Mouse (Mus musculus) urinary bladder, postnatal 25 days (tissue): Measurements from ENCODE around the gene Ddx3x.
"Not testable (repeated sequence)": the region's sequence is repeated elsewhere in the genome, so short reads cannot be mapped to it uniquely, and the experiment has no call there.

ENCODE experiments used
- DNase-seq: peaks from one replicate; pipeline ENCODE4 v3.0.0; 2022; ENCODE audit warnings: low spot score

Ddx3x gene

DNA sequence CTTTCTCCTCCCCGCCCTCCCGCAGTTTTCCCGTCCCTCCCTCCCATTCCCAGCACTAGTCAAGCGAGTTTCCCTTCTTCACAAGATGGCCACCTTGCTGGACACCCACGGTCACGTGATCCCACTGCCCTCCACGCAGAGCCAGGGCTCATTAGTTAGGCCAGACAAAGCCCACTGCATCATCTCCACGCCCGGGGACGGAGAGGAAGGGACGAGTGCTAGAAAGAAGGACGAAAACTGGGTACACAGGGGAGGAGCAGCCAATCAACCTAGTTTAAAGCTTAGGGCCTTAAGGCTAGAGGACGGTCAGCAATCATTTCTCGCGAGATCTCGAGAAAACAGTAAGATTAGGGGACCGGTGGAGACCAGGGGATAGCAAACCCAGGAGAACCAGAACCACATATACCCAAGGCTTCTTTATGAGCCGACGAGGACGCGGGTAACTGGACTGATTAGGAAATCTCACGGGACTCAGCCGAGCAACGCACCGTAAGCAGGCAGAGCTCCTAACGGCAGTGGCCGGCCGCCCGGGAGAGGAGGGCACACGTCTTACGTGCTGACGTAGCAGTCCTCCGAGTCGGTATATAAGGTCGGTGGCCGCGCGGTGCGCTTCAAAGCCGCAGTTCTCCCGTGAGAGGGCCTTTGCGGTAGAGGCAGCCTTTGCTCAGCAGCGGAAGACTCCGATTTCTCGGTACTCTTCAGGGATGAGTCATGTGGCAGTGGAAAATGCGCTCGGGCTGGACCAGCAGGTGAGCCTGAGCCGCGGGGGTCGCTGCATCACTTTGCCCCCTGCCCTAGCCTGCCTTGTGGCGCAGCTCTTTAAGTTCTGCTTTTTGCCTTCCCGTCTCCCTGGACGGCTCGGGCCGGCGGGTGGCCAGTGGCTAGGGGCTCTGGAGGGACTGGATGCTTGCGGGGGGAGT lies at the start of gene Ddx3x:
TSS of gene Ddx3x (plus strand) at position 562 of the 920 bp plus-strand sequence.
- peak; percentile 92 for DNase-seq

DNA sequence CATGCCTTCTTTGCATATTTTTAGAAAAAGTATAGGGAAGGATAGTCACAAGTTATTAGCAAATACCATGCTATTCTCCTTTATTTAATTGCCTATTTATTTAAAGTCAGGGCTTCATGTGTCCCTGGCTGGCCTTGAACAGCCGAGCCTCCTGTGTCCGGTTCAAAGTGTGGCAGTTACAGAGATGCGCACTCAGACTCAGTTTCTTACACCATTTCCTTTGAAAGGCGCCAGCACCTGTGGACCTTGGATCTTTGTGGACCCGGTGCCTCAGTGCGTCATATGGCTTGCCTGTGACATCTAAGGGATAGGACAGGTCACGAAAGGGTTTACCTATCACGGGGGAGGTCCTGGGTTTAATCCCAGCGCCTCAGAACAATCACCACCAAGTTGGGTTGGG lies 49.5 kb upstream of the Ddx3x start:
- DNase-seq = no peak

DNA sequence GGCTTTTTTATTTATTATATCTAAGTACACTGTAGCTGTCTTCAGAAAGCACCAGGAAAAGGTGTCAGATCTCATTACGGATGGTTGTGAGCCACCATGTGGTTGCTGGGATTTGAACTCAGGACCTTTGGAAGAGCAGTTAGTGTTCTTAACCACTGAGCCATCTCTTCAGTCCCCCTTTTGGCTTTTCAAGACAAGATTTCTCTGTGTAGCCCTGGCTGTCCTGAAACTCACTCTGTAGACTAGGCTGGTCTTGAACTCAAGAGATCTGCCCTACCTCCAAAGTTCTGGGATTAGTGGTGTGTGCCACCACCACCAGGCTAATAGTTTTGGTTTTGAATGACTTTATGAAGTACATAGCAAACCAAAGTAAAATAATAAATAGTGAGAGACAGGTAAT lies 47.9 kb upstream of the Ddx3x start:
- DNase-seq = not testable (repeated sequence)

DNA sequence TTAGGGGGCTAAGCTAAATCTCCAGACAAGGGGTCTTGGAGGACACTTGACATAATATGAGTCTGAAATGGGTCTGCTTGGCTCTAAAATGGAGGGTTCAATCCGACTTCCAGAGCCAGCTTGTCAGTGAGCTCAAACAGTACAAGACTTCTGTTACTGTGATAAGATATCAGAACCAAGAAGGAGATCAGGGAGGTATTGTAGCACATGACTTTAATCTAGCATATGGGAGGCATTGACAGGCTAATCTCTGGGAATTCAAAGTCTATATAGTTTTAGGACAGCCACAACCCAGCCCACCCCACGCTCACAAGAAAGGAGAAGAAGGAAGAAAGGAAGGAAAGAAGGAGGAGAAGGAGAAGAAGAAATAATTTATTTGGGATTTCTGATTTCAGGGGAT lies 47.1 kb upstream of the Ddx3x start:
- DNase-seq = no peak

DNA sequence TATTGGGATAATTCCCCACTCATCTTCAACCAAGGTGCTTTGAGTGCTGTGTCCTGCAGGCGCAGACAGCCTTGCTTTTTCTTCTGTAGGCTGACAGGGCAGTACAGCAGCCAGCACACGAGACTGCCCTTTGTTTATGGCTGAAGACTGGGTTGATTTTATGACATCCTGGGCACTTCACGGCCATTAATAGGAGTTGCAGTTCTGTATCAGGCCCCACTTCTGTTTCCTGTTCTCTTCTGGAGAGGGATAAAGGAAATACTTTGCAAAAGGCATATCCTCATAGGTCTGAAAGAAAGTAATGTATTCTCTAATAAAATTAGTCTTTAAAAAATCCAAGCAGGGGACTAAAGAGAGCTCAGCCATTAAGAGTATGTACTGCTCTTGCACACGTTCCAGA lies 46.1 kb upstream of the Ddx3x start:
- no peak for DNase-seq

DNA sequence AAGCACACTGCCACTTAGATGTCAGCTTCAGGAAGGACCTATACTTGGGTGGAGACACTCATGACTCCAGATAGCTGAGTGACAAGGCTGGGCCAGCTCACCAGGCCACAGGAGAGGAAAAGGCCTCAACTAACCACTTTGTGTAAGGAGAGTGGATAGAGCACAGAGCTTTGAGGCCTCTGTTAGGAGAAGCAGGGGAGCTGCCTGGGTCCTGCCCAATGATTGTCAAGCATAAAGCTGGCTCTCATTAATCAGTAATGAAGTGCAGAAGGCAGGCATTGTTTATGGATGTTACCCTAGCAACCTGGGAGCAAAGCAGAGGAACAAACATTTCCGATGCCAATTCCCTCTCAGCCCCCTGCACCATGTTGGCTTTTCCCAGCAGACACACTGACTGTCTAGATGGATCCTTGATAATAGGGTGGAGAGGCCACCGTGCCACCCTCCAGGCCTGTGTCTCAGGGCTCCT lies 44.6 kb upstream of the Ddx3x start:
- DNase-seq = no peak

DNA sequence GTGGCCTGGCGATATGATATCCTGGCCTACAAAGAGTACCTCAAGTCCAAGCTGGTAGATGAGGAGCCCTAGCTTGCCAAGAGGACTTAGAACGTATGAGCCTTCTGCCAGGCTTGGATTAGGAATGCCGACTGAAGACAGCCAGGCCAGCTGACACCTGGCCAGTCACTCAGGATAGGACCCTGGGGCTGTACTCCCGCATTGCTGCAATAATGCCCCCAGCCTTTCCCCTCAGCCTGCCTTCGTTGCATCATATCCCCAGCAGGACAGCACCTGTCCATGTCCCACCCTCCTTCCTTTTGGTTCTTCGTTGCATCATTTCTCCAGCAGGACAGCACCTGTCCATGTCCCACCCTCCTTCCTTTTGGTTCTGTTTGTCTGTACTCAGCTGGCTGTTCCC lies 41.3 kb upstream of the Ddx3x start:
- DNase-seq = no peak

DNA sequence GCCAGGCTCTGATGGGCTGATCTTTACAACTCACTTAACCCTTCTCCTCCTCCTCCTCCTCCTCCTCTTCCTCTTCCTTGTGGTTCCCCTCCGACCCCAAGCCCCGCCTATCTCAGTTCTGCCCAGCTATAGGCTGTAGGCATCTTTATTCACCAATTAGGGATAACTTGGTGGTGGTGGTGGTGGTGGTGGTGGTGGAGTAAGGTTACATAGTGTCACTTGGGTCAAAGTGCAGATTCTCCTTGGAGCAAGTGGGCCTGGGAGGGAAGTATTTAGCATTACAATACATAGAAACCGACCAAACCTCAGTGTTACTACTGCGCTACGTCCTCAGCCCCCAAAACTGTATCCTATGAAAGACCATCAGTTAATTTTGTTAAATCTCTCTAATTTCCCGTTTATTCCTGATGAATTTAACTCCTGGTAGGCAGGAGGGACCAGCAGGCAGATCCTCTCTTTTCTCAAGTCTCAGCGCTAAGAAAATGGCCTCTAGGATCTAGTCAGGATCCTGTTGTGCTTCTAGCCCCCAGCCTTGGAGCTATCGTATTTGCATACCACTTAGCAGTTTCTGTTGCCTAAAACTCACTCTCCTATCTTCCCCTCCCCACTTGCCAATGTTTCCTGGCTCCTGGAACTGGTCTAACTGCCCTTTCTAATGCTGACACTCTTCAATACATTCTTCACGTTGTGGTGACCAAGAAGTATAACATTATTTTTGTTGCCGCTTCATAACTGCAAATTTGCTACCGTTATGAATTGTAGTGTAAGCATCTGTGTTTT lies 39.9 kb upstream of the Ddx3x start:
- DNase-seq = no peak

DNA sequence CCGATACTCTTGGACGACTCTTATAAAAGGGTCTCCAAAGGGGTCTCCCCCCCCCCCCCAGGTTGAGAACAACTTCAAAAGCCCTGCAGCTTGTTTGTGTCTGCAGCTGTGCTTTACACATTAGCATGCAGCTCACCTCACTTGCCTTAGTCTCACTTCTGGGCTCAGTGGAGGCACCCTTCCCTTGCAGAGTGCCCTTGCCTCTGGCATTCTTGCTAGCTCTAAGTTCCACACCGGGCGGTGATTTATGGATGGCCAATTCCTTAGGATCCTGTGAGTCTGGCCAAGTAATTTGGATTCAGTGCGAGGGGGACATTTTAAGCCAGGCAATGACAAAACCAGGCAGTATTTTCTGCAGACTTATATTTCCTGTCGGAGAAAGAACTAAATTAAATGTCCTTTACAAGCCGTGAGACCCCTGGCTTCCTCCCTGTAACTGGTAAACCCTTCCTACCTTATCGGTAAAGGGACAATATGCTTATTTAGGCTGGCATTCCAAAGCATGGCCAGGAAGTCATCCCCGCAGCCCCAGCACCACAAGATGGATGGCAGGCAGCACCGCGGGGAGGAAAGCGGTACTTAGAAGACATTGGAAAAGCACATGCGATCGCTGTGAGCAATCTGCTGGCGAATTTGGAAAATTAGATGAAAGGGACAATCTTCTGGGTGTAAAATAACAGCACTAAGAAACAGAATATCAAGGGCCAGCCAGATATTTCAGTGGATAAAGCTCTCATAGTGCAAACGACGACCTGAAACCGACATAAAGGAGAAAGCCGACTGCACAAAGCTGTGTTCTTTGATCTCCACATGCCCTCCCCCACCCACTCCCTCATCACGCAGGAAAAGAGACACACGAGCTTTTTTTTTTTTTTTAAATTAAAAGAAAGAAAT lies 39.1 kb upstream of the Ddx3x start:
- DNase-seq = no peak

DNA sequence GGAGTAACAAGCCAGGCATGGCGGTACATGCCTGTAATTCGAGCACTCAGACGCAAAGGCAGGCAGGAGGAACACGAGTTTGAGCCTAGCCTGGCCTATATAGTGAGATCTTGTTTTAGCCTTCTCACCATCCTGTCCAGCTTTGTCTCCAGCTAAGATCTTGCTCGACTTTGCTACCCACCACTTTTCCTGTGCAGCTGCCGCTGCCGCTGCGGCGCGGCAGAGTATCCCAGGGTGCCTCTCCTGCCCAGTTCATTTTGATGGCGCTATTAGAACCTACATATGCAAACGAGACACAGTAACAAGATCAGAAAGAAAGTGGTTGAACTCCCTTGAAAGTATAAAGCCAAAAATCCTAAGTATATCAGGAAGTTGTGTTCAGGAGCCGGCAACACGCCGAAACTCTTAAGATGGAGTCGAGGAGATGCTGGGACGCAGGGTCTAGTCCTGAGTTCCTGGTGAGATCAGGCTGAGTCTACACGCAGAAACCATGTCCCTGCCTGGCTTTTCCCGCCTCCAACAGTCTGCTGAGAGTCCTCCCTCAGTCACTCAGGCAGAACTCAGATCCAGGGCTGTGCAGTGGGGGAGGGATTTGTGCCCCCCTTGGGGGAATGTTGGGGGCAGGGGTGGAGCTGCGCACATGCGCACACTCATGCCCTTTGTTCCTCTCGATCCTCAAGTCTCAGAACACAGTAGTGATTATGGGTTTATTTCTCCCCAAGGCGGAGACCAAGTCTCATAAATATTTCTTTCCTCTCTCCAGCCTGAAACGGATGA lies 38.3 kb upstream of the Ddx3x start:
- peak; percentile 59 for DNase-seq

DNA sequence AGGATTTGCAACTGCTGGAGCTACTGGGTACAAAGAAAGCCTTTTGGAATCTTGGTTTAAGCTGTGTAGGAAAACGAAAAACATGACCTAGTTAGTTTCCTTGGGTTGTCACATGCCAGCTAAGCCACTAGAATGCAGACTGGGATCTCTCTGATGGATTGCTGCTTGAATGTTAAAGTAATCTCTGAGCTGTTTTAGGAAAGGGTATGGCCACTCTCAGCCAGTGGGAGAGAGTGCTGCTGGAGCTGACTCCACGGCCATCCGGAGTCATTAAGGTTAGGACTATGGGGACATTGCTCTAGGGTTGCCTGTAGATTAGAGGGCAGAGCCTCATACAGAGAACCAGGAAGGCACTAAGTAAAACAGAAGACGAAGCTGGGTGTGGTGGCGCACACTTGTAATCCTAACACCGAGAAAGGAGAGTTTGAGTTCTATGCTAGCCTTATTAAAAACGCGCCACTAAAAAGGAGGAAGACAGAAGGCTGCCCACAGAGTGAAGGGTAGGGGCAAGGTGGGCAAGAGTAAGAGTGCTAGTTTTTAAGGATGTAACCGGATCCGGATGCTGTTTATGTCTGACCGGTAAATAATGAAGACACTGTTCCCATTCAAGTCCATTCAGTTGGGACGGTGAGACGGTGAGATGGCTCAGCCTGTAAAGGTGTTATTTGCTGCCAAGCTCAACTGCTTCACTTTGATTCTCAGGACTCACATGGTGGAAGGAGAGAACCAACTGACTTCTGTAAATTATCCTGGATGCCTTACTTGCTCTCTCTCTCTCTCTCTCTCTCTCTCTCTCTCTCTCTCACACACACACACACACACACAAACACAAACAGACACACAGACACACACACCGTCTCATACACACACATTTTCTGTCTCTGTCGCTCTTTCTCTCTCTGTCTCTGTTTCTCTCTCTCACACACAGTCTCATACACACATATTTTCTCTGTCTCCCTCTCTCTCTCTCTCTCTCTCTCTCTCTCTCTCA lies 37.3 kb upstream of the Ddx3x start:
- no peak for DNase-seq

DNA sequence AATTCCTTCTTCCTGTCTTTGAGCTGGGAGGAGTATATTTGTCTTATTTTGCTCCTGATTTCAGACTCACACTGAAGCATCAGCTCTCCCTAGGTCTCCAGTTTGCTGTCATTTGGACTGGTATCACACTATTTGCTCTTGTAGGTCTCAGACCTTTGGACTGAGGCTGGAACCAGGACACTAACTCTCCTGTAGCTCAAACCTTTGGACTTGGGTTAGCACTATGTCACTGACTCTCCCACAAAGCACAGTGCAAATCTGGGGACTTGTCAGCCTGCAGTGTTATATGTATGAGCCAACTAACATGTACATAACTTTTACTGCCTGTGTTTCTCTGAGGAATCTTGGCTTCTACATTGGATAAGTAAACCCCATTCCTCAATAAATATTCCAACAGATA lies 36.2 kb upstream of the Ddx3x start:
- DNase-seq = no peak

DNA sequence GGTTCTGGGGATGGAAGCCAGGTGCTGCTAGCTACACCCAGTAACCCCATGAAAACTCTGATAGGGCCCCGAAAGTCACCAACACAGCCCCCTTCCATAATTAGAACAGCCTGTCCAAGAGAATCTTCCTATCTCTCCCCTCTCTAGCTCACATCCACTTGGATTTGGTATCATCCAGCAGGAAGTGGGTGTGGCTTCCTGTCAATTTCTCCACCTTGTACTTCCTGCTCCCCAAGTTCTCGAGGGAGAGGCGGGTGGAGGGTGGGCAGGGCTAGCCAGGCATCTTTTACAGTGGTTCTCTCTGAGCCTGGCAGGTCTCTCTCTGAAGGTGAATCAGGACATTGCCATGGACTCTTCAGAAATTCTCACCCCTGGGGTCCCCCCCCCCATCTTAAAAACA lies 35.7 kb upstream of the Ddx3x start:
- no peak for DNase-seq

DNA sequence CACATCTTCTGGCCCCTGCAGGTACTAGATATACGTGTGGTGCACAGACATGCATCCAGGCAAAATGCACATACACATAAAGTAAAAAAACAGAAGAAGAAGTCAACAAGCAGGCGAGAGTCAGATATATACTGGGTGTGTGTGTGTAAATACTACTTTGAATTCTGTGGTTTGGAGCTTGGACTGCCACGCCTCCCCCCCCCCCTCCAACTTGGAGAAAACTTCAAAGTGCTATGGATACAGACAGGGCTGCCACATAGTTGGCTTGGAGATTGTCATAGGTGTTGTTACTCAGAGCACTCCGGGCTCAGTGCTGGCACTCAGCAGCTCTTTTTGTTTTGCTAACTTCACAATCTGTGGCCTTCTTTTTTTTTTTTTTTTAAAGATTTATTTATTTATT lies 29.1 kb upstream of the Ddx3x start:
- DNase-seq = no peak

DNA sequence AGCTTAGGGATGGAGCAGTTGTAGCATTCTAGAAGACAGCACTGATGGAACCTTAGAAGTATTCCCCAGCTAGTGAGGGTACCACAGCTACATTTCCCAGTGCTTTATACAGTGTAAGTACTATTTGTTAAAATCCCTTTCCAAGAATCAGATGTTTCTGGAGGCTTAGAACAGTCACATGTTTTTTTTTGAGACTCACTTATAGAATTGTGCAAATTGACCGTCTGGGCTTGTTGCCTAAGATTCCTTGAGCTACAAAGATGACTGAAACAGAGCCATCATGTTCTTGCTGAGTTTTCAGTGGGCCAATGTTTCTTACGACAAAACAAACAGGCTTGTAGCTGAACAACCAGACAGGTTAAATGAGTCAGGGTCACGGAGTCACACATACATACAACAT lies 26.5 kb upstream of the Ddx3x start:
- no peak for DNase-seq

DNA sequence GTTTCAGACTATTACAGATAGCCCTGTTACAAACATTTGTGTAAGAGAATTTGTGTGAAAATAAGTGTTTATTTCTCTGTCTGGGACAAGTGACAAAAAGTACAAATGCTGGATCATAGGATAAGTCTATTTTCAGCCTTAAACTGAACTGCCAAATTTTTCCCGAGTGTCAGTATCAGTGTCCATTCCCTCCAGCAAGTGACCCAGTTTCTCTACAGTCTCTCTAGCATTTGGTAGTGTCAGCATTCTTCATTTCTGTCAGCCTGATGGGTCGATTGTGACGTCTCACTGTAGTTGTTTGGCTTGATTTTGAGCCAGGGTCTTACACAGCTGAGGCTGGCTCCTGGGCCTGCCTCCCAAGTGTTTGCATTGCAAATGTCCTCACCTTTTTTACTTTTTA lies 17.4 kb upstream of the Ddx3x start:
- no peak for DNase-seq

DNA sequence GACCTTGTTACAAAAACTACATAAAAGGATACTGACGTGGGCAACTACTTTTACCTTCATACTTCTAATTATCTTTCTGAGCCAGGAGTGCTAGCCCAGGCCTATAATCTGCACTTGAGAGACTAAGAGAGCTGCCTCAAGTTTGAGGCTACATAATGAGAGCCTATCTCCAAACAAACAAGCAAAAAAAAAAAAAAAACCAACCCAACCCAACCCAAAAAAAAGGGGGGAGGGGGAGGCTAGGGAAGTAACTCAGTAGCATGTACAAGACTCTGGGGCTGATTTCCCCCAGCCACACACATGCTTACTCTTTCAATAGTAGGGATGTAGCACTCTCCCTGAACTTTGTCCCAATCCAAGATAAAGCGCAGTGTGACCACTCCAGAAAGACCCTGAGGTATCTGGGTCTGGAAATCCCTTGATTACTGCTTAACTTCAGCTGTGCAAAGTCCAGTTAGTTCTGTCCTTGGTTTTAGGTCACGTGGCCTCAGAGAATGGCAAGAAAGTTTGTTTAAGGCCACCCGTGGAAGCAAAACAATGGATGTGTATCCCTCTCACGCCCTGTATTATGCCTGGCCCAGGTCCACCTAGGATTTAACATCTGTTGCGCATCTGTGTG lies 5.1 kb upstream of the Ddx3x start:
- no peak for DNase-seq

DNA sequence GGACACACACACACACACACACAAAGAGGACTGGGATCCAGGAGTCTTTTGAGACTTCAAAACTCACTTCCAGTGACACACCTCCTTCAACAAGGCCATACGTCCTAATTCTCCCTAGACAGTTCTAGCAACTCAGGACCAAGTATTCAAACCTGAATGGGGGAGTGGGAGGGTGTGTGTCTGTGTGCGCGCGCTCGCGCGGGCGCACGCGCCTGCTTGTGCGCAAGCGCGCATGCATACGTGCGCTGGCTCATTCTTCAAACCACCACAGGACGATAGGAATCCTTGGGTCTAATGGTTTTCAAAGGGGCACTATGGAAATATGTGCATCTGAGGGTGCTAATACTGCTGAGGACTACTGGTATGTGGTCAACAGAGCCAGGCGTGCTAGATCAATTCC lies 1.8 kb upstream of the Ddx3x start:
- DNase-seq = no peak

DNA sequence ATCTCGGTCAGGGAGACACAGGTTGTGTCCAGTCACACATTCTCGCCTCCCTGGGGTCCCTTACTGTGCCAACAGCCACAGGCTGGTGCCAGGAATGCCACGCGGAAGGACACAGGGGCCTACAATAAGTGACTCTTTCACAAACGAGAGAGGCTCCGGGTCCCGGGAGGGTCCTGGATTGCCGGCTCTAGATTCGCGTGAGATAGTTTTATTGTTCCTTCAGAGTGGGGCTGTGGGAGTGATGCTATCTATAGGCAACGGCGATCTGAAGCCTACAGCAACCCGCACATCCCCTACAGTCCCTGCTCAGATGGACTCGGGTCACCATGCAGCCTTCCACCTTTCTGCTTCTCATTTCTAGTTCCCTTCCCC lies 747 bp upstream of the Ddx3x start:
- DNase-seq = no peak
